Mouse (Mus musculus) lung, adult 2 months (tissue): ENCODE results near the gene Sox5. TPM values are rescaled to one million over a fixed set of nuclear protein-coding genes. Genes with fewer than 3 reads are reported as not detected.
"Not testable (repeated sequence)": the region's sequence is repeated elsewhere in the genome, so short reads cannot be mapped to it uniquely, and the experiment has no call there.

Experiments
- DNase-seq: peaks from one replicate; pipeline ENCODE4 v3.0.0; 2022
- H3K4me1 ChIP-seq: fragments of 200-500 bp; 2 replicates; pipeline ENCODE4 v1.6.1; 2011; ENCODE audit warnings: low read length; ENCODE audit not compliant: control insufficient read depth, insufficient read depth
- H3K4me3 ChIP-seq: fragments of 200-500 bp; replicated peaks from 2 replicates; pipeline ENCODE3; 2011; ENCODE audit warnings: low read depth, mild to moderate bottlenecking, control low read depth, low read length; ENCODE audit errors: extremely low read depth
- CTCF ChIP-seq: fragments of 200-500 bp; IDR thresholded peaks from 2 replicates; pipeline ENCODE4 v1.5.1; 2011; ENCODE audit warnings: mild to moderate bottlenecking, low read length, control low read depth; ENCODE audit not compliant: insufficient read depth
- POLR2A ChIP-seq: fragments of 200-500 bp; IDR thresholded peaks from 2 replicates; pipeline ENCODE4 v1.6.1; 2011; ENCODE audit warnings: low read depth, mild to moderate bottlenecking, control low read depth, low read length, borderline replicate concordance; ENCODE audit errors: extremely low read depth
- WGBS: fragments of 180-500 bp; shearing (Covaris S2); methylation state at CpG from one replicate; pipeline ENCODE4 v1.1.7; 2018; 5-methylcytosine and 5-hydroxymethylcytosine counted together
- polyA plus RNA-seq: library from polyadenylated mRNA; depleted of rRNA; stranded (reverse); fragments of >200 nt; gene quantifications from 2 replicates; pipeline ENCODE4 v1.2.3, GENCODE M21; 2012

Gene Sox5
- polyA plus RNA-seq, 1 experiment, result 8.6 TPM

DNA sequence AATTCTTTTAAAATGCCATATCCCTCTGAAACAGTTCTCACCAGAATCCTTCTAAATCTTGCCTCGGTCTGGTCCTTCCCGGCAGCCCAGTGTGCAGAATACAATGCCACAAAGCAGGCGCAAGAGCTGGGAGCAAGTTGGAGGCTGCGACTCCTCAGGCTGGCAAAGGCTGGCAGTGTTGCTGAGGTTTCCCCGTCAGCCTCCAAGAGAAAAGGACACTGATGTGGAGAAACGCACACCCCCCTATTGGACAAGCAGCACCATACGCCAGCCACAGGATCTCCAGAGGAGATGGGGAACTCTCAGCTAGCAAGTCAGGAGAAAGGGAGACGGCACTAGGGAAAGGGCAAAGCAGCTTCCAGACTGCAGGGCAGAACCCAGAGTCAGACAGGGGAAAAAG is 577.8 kb downstream of the Sox5 start:
- H3K4me1 ChIP-seq, result no peaks in the 10 kb centered on the region
- DNase-seq, result no peak
- no peak overlapping the region for H3K4me3 ChIP-seq
- 59% methylated on average over 8 of the region's 8 CpGs for WGBS
- TF ChIP-seq CTCF, result no peak
- no peak for TF ChIP-seq POLR2A

DNA sequence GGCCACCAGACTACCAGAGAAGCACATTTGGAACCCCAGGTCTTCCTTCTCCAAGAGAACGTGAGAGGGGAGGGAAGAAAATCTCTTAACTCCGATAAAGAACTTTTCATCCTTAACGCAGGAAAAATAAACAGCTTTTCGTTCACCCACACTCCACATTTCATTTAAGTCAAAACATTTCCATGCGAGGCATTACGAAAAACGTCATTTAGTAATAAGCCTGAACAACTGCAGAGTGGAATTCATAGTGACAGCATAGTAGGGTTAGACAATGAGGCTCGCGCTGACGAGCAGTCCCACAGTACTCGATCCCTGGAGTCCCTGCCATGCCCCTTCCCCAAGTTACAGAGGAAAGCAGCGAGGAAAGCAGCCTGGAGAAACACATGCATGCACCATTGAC is 578.8 kb downstream of the Sox5 start:
- WGBS, result 39% methylated on average over 12 of the region's 12 CpGs
- Histone ChIP-seq H3K4me1 (no peaks in the 10 kb centered on the region), H3K4me3 (no peak overlapping the region)
- DNase-seq, result no peak
- TF ChIP-seq POLR2A (no peak), CTCF (no peak)

DNA sequence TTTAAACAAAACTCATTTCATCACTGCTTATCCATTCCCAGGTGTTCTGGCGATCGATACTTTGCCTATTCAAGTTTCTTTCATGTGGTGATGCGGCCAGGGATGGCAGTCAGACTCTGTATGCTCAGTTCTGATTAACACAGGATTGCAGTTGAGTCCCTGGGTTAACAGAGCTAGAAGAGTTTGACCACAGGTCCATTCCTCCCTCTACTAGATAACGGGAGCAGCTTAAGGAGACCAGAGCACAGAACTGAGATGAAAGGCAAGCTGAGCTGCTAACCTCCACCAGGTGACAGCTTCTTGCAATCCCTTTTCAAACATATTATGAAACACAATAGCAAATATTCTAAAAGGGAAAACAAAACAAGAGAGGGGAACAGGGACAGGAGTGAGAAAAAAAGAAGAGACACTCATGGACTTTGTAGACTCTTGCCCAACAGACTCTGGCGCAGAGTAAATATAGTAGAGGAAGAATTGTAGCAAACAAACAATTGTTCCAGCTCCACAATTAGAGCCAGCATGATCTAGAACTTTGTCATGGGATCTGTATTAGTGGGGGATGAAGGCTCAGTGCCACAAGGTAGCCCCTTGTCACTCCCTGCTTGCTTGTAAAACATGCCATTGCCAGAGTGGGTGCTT is 580.3 kb downstream of the Sox5 start:
- 86% methylated on average over 5 of the region's 5 CpGs for WGBS
- Histone ChIP-seq H3K4me3 (no peak overlapping the region), H3K4me1 (no peaks in the 10 kb centered on the region)
- no peak for TF ChIP-seq CTCF
- TF ChIP-seq POLR2A, result no peak
- DNase-seq, result no peak

DNA sequence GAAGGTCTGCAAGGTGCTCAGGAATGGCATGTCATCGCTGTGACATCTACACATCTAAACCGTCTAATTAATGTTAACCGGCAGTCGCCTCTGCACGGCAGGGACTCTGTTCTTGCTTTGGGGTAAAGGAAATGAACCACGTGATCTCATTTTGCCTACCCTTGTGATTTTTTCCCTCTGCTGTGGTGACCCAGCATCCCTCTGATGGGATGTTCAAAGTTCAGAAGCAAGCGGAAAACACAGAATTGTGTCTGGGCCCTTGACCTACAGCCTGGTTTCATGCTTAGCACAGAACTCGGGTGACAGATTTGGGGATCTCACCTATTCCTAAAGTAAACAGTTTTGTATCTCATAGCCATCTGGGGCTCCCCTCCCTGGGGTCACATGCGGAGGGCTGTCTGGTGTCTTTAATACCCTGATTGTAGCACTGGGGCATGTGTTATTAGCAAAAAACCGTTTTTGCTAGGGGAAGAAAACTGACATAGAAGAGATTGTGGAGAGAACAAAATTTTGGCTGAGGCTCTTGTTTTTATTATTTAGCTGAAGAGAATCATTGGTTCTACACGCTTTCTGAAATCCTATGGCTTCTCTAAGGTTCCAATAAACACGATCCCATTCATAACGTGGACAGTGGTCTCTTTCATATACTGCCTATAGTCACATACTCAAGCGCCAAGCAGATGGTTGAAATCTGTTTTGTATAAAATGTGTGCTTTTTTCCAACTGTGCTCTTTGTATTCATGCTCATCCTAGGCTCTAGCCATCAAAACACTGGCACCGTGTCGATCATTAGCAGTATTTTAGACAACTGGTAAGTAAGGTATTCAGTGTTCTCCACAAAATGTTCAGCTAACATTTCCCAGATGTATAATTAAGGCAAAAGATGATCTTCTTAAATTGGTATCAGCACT is 584.3 kb downstream of the Sox5 start:
- Histone ChIP-seq H3K4me1 (no peaks in the 10 kb centered on the region), H3K4me3 (no peak overlapping the region)
- WGBS, result 82% methylated on average over 16 of the region's 16 CpGs
- no peak for DNase-seq
- TF ChIP-seq CTCF (no peak), POLR2A (no peak)

DNA sequence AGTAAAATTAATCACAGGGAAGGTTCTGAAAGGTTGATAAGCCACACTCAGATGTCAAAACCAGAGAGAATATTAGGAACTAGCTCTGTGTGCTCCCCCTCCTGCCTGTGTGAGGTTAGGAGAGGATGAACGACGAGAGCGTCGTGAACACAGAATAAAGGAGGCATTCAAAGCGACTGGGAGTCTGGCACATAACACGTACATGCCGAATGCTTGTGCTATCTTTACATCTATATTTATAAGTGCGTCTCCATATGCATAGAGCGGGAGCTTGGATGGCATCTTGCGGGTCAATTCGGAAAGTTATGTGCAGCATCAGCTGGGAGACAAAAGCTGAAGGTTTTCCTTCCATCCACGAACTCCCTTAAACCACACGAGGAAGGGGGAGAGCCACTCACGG is 585.8 kb downstream of the Sox5 start:
- Histone ChIP-seq H3K4me3 (no peak overlapping the region), H3K4me1 (no peaks in the 10 kb centered on the region)
- 77% methylated on average over 14 of the region's 14 CpGs for WGBS
- no peak for DNase-seq
- no peak for TF ChIP-seq CTCF
- TF ChIP-seq POLR2A, result no peak

DNA sequence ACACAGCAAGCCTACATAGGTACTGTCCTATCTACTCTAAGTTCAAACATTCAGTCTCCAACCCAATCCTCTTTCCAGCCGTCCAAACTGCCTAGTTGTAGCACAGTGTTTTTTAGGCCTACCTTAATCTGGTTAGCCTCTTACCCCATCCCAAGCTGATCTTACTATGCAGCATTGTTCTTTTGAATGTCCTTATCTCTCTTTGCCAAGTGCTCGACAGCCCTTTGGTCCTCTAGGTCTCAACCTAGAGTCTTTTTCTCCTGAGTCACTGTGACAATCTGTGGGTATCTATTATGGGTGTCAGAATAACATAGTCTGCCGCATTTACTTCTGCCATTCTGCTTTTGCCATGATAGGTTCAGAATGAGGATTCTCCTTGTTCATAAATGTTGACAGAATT is 598.7 kb downstream of the Sox5 start:
- 86% methylated on average over 3 of the region's 3 CpGs for WGBS
- TF ChIP-seq CTCF, result no peak
- no peak for TF ChIP-seq POLR2A
- H3K4me3 ChIP-seq, result no peak overlapping the region
- no peaks in the 10 kb centered on the region; the same call in 1 of the 2 replicates for H3K4me1 ChIP-seq
- no peak for DNase-seq

DNA sequence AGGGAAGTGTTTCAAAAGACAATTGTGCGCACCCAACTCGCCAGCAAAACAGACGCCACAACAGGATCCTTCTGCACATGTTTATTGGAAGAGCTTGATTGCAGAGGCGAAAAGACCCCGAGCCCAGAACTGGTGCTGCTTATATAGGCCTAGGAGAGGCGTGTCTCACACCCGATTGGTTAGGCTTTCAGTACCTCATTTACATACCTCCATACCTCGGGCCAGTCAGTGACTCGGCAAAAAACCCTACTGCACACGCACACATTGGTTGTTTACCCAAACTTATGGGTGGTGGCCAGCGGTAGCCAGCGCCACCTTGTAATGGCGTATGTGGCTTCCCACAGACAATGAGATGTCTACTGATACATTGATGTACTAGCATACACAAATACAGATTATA is 599.3 kb downstream of the Sox5 start:
- H3K4me3 ChIP-seq, DNase-seq, H3K4me1 ChIP-seq: not testable (repeated sequence)
- 95% methylated on average over 13 of the region's 13 CpGs for WGBS

DNA sequence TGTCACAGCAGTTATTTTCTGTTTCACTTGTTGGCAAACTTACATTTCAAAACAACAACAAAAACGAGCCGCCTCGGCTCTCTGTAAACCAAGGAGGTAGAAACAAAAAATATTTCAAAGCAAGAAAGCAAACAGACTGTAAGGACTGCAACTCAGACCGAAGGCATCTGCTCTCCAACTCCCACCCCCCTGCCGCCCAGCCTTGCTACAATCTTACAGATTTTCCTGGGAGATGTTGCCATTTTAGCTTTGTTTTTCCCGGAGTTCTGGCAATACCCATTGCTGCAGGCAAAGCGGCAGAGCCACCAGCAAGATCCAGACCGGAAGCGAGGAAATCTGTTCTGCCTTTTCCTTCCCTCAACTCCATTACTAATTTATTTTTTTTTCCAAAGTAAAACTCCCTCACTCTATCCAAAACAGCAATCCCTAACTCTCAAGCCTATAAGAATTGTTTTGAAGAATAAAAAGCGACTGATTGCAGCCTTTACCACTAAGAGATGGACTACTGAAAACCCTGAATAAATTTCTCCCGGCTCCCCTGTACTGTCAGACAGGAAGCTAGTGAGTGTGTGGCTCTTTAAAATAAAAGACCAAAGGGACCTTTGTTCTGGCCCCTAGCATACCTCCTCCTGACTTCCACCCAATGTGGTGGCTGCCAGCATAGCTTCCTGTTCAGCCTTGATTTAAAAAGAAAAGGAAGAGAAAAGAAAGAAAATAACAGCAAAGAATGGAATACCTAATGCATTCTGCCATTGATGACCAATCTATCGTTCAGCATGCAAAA is 600.5 kb downstream of the Sox5 start:
- 22% methylated on average over 12 of the region's 12 CpGs for WGBS
- peak overlapping the region; percentile 58 for H3K4me3 ChIP-seq
- no peak for TF ChIP-seq POLR2A
- no peak for TF ChIP-seq CTCF
- peak; percentile 11 for DNase-seq
- H3K4me1 ChIP-seq, result no peaks in the 10 kb centered on the region; the same call in 1 of the 2 replicates

DNA sequence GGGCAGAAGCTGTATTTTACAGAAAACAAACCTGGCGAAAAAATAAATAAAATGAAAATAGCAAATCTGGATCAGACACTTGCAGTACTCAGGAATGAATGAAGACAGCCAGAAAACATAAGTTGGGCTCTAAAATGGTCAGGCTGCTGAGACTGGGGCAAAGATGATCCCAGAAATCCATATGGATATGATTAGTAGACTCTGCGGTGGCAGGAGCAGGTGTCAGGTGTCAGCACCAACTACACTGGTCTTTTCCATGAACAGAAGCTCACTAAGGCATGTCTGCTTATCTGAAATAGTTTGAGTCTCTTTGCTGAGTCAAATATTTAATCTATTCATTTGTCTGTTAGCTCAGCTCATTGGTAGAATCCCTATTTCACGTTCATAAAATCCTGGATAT is 602.7 kb downstream of the Sox5 start:
- 77% methylated on average over 3 of the region's 3 CpGs for WGBS
- DNase-seq, result no peak
- TF ChIP-seq CTCF (no peak), POLR2A (no peak)
- Histone ChIP-seq H3K4me3 (no peak overlapping the region), H3K4me1 (no peaks in the 10 kb centered on the region; the same call in 1 of the 2 replicates)
